ENCODE assay signal across 11 mouse cellular contexts in genomic region chr13:52519425-52519824, GRCm38 (mm10).
"Had no signal": no experiment of that assay in that cellular context is flagged by ENCODE, and none has a peak within 500 bp of the region (broad histone marks: within the 10 kb centered on the region; RNA-seq: fewer than 3 reads in every experiment).

No protein-coding gene starts in this region.

- H3K4me3 ChIP-seq: layer of hippocampus, adult 2 months; liver, embryonic 13.5 days had no signal

- H3K27me3 ChIP-seq: liver, embryonic 13.5 days had no signal

- H3K9me3 ChIP-seq: liver, embryonic 13.5 days had no signal

- DNase-seq: kidney, postnatal 25 days; layer of hippocampus, adult 9-11 months; liver, embryonic 13.5 days; lung, adult 2 months; lung, postnatal 14 days; lung, postnatal 4 days; midbrain, embryonic 14.5 days; thymus, adult 18-20 months; thymus, postnatal 36 days had no signal

- H3K4me1 ChIP-seq: liver, embryonic 13.5 days had no signal

- H3K36me3 ChIP-seq: liver, embryonic 13.5 days had no signal

- H3K27ac ChIP-seq: kidney, postnatal 0 days; liver, embryonic 13.5 days had no signal
